Mouse (Mus musculus) heart, postnatal 25 days (tissue): ENCODE measurements at regions not wholly inside any gene's neighbourhood (a gene's known extent, or its start where the extent isn't known, plus 50 kb on each side); places are given as distances from the start of the nearest gene placed in this dataset.
A peak's percentile ranks its signal among the peaks of the same experiment; 100 is the strongest.

Experiments used
- DNase-seq: peaks from one replicate; pipeline ENCODE4 v3.0.0; 2022; ENCODE audit warnings: low spot score
- intact Hi-C: fragments of 180-260 bp; cut with DNase I; formaldehyde crosslinking; loops from one replicate; pipeline ENCODE4 v1.15.1; 2025

DNA sequence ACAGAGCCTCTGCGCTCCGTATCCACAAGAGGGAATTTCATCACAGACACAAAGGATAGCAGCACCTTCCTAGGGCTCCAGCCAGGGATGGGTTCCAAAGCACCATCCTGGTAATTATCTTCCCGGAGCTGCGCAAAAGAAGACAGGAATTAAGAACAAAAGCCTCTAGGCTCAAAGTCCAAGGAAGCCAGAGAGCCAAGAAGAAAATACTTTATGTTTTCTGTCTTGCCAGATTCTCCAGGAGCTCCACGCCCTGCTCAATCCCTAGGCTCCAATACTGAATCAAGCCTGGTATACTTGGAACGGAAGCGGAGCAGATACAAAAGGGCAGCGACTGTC is 54.4 kb downstream of the Irf2bpl start:
- intact Hi-C loops: loop anchor here (2.0 kb wide), 1 partner anchor 55 kb away; the partner anchor contains the start of gene Irf2bpl
- no peak for DNase-seq

DNA sequence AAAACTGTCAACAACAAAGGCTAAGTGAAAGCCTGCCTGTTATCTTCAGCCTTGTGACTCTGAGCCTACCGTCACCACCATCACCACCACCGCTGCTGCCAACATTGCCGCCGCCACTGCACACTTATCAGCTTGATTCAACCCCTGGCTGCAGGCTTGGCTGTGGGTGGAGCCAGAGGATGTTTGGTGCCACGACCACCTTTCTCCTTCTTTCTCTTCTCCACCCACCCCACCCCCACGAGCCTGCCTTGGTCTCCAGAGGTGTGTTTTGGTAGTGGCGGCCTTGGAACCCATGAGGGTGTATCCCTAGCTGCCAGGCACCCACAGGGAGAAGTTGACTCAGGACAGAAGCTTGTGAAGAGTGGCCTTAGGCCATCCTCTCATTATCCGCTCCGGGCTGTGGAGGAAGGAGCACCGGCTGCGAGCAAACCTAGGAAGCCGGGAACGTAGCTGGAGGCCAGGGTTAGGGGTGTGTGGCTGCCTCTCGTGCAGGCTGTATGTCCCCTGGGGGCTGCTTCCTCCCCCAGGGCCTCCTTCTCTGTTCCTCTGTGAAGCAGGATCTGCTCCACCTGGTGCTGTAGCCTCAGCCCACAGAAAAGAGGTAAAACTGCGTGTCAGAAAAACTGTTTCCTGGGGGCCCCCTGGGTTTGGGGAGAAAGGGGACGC is 54.9 kb downstream of the Irf2bpl start:
- intact Hi-C loops: loop anchor here (2.0 kb wide), 1 partner anchor 55 kb away; the partner anchor contains the start of gene Irf2bpl
- no peak for DNase-seq

DNA sequence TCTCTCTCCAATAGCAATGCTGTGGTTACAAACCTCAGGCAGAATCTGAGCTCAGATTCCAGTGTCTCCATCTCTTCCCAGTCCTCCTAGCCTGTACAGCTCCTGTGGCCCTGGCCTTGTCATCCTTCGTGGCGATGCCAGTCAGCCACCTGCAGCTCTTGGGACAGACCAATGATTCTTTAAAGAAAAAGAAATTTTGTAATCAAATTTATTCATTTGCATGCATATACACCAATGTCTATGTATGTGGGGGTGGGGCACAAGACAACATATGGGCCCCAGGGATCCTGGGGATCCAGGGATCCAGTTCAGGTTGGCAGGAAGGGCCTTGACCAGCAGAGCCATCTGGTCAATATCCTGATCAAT is 57.4 kb downstream of the Irf2bpl start:
- intact Hi-C loops: no loop called here
- no peak for DNase-seq

DNA sequence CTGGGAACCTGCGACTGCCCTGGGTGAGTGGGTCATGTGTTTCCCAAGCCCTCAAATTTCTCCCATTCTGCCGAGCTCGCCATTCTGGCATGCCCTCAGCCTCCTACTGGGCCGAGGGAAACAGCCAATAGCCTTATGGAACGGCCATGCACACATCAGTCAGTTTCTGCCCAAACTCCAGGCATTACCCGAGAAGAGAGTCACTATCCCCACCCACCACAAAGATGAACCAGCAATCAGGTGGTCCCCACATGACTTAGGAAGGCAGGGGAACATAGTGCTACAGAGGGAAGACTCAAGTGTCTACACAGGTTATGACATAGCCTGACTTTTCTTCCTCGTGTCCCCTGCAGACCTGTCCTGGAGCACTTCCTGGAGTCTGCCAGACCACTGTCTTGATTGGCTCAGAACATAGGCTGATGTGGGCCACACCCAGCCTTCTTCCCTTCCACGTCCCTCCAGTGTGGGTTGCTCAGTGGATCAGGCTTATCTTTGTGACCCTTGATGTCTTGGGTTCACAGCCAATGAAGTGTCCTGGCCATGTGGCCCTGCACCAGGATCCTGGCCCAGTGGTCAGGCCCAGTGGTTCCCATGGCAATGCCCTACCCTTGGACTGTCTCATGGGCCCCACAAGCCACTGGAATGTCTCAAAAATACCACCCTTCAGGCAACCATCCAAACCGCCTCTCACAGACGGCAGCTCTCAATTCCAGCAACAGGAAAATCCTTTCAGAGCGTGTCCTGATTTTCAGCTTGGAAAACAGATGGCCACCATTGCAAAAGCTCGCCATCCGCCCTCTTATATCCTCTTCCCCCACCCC is 58.0 kb downstream of the Irf2bpl start:
- intact Hi-C loops: no loop called here
- DNase-seq: peak; percentile 46

DNA sequence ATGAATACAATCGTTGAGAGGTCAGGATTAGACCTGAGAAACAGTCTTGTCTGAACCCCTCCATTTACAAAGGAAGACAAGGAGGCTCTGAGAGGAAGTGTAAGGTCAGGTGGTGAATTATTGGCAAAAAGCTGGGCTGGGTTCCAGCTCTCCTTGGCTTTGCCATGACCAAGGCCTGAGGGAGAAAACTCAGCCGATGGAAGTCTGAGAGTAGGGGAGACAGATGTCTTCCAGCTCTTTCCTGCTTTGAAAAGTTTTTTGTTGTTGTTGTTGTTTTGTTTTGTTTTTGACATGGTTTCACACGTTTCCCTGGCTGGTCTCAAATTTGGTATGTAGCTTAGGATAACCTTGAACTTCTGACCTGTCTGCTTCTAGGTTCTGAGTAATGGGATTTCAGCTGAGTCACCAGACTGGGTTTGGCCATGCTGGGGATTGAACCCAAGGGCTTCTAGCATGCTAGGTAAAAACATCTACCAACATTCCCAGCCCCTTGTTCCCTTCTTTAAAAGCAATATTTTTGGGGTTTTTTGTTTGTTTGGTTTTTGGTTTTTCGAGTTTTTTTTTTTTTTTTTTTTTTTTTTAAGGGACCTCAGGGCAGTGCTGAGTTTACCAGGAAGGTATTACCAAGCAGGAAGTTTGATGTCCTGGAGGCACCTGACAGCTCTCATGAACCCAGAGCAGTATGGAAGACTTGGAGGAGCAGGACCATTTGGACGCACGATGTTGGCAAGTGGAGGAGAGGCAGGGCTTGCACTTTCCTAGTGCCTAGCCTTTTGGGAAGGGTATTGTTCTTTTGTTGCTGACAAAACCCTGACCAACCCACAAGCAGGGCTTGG is 58.8 kb downstream of the Irf2bpl start:
- no peak for DNase-seq
- intact Hi-C loops: loop anchor here (2.0 kb wide), 1 partner anchor 25 kb away; no protein-coding TSS in a partner anchor

DNA sequence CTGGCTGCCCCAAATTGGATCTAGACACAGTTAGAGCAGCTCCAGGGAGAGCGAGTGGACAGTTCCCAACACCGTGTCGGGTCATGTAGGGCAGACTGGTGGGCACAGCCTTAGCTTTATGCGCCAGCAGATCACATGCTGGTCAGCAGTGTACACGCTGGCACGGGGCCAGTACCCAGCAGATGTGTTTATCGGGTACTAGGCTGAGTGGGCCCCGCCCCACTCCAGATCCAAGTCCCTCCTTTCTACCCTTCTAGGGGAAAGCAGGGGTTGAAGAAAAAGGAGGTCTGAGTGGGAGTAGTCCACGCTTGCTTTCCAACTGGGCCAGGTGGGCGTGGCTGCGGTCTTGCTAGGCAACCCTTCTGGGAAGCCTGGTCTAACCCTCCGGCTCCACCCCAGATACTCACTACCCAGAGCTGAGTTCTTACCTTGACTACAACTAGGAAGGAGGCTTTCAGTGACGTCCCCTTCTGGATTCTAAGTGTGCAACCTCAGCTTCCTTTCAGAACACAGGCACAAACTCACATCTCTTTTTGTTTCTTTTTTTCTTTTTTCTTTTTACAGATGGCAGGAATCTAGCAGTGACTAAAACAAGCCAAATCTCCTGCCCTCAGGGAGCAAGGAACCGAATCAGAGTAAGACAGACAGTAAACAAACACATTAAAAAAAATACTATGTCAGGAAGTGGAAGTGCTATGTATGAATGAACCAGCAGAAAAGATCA is 59.6 kb downstream of the Irf2bpl start:
- DNase-seq: peak; percentile 81
- intact Hi-C loops: loop anchor here (2.0 kb wide), 1 partner anchor 24 kb away; no protein-coding TSS in a partner anchor

DNA sequence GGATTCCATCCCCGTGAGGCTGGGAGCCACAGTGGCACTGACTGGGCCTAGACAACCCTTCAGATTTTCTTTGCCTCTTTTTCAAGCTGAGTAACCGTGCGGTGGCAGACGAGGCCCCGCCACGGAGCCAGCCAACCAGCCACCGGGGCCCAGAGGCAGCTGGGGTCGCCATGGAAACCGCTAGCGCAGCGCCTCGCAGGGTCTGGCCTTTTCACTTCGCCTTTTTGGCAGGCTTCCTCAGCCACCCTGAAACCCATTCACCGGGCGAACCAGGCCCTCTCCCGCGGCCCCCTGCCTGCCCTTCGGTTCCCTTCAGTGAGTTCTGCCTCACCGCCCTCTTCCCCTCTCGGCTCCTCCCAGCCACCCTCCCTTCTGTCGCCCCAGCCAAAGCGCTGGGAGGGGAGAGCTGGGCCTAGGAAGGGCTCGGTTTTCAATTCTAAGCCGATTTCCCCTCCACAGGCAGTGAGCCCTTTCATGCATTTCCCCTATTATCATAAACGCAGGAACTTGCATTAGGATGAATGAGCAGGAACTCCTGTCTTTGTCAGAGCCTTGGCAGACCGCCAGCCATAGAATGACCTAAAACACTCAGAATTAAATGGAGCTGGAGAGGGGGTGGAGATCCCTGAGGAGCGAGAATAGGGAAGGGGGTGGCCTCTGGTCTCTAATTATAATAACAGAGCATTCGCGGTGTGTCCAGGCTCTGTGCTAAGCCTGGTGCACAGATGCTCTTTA is 60.6 kb downstream of the Irf2bpl start:
- peak; percentile 88 for DNase-seq
- intact Hi-C loops: loop anchor here (2.0 kb wide), 1 partner anchor 23 kb away; no protein-coding TSS in a partner anchor

DNA sequence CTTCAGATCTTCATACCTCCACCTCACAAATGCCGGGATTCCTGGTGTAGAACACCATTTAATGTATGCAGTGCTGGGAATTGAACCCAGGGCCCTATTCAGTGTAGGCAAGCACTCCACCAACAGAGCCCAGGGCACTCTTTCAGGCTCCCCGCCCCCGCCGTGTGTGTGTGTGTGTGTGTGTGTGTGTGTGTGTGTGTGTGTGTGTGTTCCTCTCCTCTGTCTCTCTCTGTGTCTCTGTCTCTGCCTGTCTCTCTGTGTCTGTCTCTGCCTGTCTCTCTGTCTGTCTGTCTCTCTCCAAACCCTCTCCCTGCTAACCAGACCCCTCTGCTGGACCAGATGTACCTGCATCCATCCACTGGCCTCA is 61.1 kb downstream of the Irf2bpl start:
- DNase-seq: no peak

DNA sequence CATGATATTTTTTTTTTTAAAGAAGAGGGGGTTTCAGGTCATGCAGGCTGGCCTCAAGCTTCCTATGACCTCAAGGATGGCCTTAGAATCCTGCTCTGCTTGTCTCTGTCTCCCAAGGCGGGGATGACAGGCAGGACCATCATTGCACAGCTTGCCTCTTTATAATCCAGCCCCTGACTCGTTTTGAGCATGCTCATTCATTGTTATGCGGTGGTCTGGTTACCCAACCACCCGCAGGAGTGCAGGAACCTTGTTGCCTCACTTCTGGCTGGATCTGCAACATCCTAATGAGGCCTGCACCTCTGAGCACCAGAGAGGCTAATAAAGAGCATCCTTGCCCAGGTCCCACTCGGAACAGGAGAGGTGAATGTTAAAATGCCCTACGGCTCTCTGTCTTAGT is 63.4 kb downstream of the Irf2bpl start:
- no peak for DNase-seq
- intact Hi-C loops: no loop called here

More for the DNA sequence above, 61.1 kb downstream of the Irf2bpl start:
- intact Hi-C loops: no loop called here

DNA sequence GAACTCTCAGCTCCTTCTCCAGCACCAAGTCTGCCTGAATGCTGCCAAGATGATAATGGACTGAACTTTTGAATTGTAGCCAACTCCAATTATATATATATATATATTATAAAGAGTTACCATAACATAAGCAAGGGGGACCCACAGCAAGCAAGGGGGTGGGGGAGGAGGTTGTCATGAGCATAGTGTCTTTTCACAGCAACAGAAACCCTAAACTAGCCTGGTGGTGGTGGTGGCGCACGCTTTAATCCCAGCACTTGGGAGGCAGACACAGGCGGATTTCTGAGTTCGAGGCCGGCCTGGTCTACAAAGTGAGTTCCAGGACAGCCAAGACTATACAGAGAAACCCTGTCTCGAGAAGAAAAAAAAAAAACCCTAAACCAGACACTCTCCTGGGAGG is 65.0 kb downstream of the Irf2bpl start:
- intact Hi-C loops: loop anchor here (2.0 kb wide), 1 partner anchor 17 kb away; no protein-coding TSS in a partner anchor
- no peak for DNase-seq

DNA sequence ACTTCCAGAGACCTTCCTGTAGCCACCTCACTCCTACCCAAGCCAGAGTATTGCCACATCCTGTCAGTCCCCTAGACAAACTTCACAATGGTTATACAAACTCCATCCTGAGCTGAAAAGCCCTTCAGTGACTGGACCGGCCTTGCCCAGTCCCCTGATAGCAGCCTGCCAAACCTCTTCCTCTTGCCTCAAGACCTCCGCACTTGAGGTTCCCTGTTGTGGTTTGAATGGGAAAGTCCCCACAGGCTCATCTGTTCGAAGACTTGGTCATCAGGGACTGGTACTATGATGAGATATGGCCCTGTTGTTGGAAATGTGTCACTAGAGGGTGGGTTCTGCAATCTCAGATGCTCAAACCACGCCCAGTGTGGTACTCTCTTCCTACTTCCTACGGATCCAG is 65.4 kb downstream of the Irf2bpl start:
- no peak for DNase-seq
- intact Hi-C loops: loop anchor here (2.0 kb wide), 1 partner anchor 16 kb away; no protein-coding TSS in a partner anchor

DNA sequence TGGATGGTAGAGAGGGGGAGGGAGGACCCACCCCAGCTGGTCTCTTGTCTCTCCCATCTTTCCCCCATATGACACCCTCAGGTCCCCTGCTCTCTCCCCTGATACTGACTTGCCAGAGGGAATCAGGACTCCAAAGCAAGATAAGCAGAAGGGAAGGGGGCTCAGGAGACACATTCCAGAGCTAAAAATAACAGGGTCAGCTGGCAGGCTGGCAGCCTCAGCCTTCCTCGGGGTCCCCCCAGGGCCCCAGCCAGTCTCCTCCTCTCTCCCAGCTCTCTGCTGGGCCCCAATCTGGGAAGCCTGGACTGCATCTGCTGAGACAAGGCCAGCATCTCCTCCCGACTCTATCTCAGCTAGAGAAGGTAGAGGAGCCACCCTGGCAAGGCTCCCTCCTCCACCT is 66.4 kb downstream of the Irf2bpl start:
- intact Hi-C loops: loop anchor here (2.0 kb wide), 1 partner anchor 15 kb away; no protein-coding TSS in a partner anchor
- no peak for DNase-seq

DNA sequence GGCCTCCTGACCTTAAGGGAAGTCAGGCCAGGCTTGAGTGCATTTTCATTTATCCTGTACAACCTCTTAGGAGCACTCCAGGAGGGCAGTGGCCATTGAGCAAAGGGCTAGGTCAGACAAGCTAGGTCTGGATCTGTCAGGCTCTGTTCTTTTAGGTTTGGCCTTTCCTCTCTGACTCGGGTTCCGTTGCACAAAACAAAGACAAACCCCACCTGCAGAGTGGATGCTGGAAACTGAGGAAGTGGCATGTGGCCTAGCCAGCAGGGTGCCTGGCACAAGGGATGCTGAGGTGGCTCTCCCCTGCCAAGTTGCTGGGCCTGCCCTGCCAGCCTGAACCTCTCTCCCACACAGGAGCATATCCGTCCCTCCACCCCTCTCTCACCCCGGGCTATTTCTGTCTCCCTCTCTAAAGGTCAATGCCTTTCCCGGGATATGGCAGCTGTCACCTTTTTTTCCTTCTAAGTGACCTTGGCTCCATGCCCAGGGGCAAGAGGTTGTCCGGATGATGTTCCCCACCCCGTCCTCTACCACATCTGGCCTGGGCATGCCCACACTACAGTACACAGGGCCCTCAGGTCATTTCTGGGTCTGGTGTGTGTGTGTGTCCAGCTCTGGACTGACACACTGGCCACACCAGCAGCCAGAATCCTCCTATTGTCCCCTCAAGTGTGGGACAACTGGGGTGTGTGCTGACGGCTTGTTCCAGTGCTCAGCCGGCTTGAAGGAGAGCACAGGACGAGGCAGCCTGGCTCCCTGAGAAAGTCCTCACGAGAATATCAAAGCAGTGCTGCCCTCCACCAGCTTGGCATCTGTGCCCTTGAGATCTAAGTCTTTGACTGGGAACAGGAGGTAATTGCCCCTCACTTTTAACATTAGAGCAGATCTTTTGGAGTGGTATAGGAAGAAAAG is 67.6 kb downstream of the Irf2bpl start:
- intact Hi-C loops: no loop called here
- DNase-seq: peak; percentile 56

DNA sequence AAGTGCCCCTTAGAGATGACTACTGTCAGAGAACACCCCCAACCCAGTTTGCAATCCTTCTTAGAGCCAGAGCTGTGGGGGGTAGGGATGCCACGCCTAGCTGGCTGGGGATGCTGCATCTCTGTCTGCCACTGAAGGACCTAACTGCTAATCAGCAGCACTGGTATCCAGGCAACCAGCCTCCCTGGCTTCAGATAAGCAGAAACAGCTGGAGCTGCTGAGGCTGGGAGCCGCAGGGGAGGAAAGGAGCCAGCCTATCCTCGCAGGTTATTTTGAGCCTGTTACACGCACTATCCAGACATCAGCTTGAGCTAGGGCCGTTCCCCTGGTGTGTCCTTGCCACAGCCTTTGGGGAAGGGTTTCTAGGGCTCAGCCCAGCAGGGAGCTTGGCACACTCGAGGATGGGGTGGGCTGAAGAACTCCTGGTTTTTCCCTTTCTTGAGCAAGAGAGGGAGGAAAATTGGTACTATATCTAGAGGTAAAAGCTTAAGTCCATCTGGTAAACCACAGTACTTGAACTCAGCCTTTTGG is 68.4 kb downstream of the Irf2bpl start:
- peak; percentile 62 for DNase-seq
- intact Hi-C loops: no loop called here

DNA sequence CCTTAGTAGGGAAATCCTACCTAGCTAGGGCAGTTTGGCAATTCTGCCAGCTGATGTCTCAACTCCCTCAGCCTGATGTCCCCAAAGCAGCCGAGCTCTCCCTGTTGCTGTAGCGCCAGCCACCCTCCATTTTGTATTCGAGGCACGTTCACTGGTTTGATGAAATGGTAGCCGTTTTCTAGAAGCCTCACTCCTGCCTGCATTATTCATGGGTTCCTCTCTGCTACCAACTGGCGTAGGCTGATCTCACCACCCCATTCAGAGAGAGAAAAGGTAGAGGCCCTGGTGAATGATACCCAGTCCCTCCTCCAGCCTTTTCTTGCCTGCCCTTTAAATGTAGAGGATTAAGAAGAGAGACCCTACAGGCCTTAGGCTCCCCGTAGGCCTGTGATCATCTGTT is 69.9 kb downstream of the Irf2bpl start:
- intact Hi-C loops: no loop called here
- no peak for DNase-seq
